Mouse (Mus musculus) midbrain, embryonic 13.5 days (tissue): ENCODE measurements around the gene Rbm47. TPM values are rescaled to one million over a fixed set of nuclear protein-coding genes. Genes with fewer than 3 reads are reported as not detected.

Experiments
- ATAC-seq: fragments of 200-750 bp; cut with Nextera tagmentation; 2 replicates; pipeline ENCODE4 v1.8.0; 2017; ENCODE audit warnings: mild to moderate bottlenecking, moderate TSS enrichment, moderate library complexity
- H3K27ac ChIP-seq: fragments of 300-500 bp; sonication (generic); 2 replicates; pipeline ENCODE4 v1.5.1; 2015; ENCODE audit warnings: inconsistent platforms, mild to moderate bottlenecking, moderate library complexity
- H3K27me3 ChIP-seq: fragments of 300-500 bp; sonication (generic); 2 replicates; pipeline ENCODE4 v1.6.1; 2015; ENCODE audit warnings: mild to moderate bottlenecking, inconsistent platforms
- H3K36me3 ChIP-seq: fragments of 300-500 bp; sonication (generic); 2 replicates; pipeline ENCODE4 v1.6.1; 2015; ENCODE audit warnings: mild to moderate bottlenecking, inconsistent platforms
- H3K4me1 ChIP-seq: fragments of 300-500 bp; sonication (generic); replicated peaks from 2 replicates; pipeline ENCODE4 v1.6.1; 2015; ENCODE audit warnings: inconsistent platforms
- H3K4me2 ChIP-seq: fragments of 300-500 bp; sonication (generic); replicated peaks from 2 replicates; pipeline ENCODE4 v1.6.1; 2015; ENCODE audit warnings: moderate library complexity, mild to moderate bottlenecking, inconsistent platforms
- H3K4me3 ChIP-seq: fragments of 300-500 bp; sonication (generic); replicated peaks from 2 replicates; pipeline ENCODE4 v1.5.1; 2015; ENCODE audit warnings: mild to moderate bottlenecking, inconsistent platforms
- H3K9ac ChIP-seq: fragments of 300-500 bp; sonication (generic); replicated peaks from 2 replicates; pipeline ENCODE4 v1.6.1; 2015; ENCODE audit warnings: mild to moderate bottlenecking, inconsistent platforms
- H3K9me3 ChIP-seq: fragments of 300-500 bp; sonication (generic); 2 replicates; pipeline ENCODE4 v1.6.1; 2016; ENCODE audit warnings: mild to moderate bottlenecking, inconsistent platforms
- WGBS: fragments of 180-500 bp; shearing (Covaris S2); methylation state at CpG from one replicate; pipeline ENCODE4 v1.1.7; 2015; 5-methylcytosine and 5-hydroxymethylcytosine counted together
- polyA plus RNA-seq: library from polyadenylated mRNA; unstranded; fragments of >200 nt; fragmentation: Nextera tagmentation; extraction: Ambion mirVana; gene quantifications from 2 replicates; pipeline ENCODE4 v1.2.1, GENCODE M21; 2015

Rbm47 gene
- 1.3 and 2.5 TPM in 2 replicates for polyA plus RNA-seq

- Histone ChIP-seq H3K36me3 (no peaks in the 10 kb centered on the region), H3K4me3 (no peak within 1 kb of the TSS), H3K27ac (peak within 1 kb of the TSS; percentile 68; the same call in 1 of the 2 replicates), H3K4me1 (0 out of 2 replicates have a peak, but pooled peaks cover 6% of the 10 kb centered on the region), H3K9ac (no peak within 1 kb of the TSS), H3K27me3 (no peaks in the 10 kb centered on the region), H3K9me3 (no peaks in the 10 kb centered on the region; the same call in 1 of the 2 replicates), H3K4me2 (peak within 1 kb of the TSS; percentile 2; the same call in 1 of the 2 replicates)
- ATAC-seq: no peak
- WGBS: 72% methylated on average over 2 of the region's 2 CpGs
Measured at GRCm38 (mm10) chr5:66173018-66173417, at the start of gene Rbm47. Rbm47 (minus strand) TSS chr5:66173118.

- Histone ChIP-seq H3K9me3 (no peaks in the 10 kb centered on the region), H3K27ac (no peak overlapping the region), H3K9ac (no peak overlapping the region), H3K4me2 (no peak overlapping the region), H3K4me3 (no peak overlapping the region), H3K27me3 (no peaks in the 10 kb centered on the region), H3K36me3 (no peaks in the 10 kb centered on the region), H3K4me1 (peaks cover 9% of the 10 kb centered on the region; the same call in 1 of the 2 replicates)
- 82% methylated on average over 9 of the region's 9 CpGs for WGBS
- no peak for ATAC-seq
Measured at GRCm38 (mm10) chr5:66220620-66221019, 47.7 kb upstream of the Rbm47 start.

DNA sequence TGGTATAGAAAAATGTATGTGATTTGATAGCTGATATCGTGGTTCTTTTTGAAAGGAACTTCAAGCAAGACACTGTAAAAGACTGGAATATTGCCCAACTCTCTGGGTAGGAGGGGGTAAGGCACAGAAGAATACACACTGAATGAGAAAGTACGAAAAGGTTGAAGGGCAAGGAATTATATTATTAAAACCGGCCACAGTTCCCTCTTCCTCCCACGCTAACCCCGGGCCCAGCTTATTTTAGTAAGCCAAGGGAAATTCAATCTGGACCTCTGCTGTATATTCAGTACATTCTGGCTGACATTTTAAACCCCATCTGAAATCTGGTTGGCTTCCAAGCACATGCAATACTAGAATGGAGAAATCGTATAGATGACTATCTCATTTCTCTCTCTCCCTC is 46.8 kb upstream of the Rbm47 start:
- 73% methylated on average over 6 of the region's 6 CpGs for WGBS
- H3K4me2 ChIP-seq: no peak overlapping the region
- no peaks in the 10 kb centered on the region for H3K27me3 ChIP-seq
- H3K36me3 ChIP-seq: no peaks in the 10 kb centered on the region
- no peak overlapping the region for H3K9ac ChIP-seq
- H3K9me3 ChIP-seq: no peaks in the 10 kb centered on the region
- H3K4me3 ChIP-seq: no peak overlapping the region
- H3K4me1 ChIP-seq: peaks cover 9% of the 10 kb centered on the region; the same call in 1 of the 2 replicates
- ATAC-seq: no peak
- H3K27ac ChIP-seq: no peak overlapping the region

GRCm38 (mm10) chr5:66215569-66216277 is 42.8 kb upstream of the Rbm47 start:
- Histone ChIP-seq H3K9me3 (no peaks in the 10 kb centered on the region), H3K4me3 (no peak overlapping the region), H3K9ac (no peak overlapping the region), H3K4me1 (peaks cover 9% of the 10 kb centered on the region; the same call in 1 of the 2 replicates), H3K27me3 (no peaks in the 10 kb centered on the region), H3K4me2 (no peak overlapping the region), H3K36me3 (no peaks in the 10 kb centered on the region), H3K27ac (no peak overlapping the region)
- no peak for ATAC-seq
- WGBS: 77% methylated on average over 10 of the region's 10 CpGs

- 48% methylated on average over 7 of the region's 7 CpGs for WGBS
- no peak for ATAC-seq
- H3K4me3 ChIP-seq: no peak overlapping the region
- H3K9me3 ChIP-seq: no peaks in the 10 kb centered on the region
- no peak overlapping the region for H3K27ac ChIP-seq
- H3K4me2 ChIP-seq: no peak overlapping the region
- no peaks in the 10 kb centered on the region for H3K36me3 ChIP-seq
- no peak overlapping the region for H3K9ac ChIP-seq
- H3K4me1 ChIP-seq: peaks cover 9% of the 10 kb centered on the region; the same call in 1 of the 2 replicates
- no peaks in the 10 kb centered on the region for H3K27me3 ChIP-seq
Measured at GRCm38 (mm10) chr5:66214395-66214935, 41.5 kb upstream of the Rbm47 start.

DNA sequence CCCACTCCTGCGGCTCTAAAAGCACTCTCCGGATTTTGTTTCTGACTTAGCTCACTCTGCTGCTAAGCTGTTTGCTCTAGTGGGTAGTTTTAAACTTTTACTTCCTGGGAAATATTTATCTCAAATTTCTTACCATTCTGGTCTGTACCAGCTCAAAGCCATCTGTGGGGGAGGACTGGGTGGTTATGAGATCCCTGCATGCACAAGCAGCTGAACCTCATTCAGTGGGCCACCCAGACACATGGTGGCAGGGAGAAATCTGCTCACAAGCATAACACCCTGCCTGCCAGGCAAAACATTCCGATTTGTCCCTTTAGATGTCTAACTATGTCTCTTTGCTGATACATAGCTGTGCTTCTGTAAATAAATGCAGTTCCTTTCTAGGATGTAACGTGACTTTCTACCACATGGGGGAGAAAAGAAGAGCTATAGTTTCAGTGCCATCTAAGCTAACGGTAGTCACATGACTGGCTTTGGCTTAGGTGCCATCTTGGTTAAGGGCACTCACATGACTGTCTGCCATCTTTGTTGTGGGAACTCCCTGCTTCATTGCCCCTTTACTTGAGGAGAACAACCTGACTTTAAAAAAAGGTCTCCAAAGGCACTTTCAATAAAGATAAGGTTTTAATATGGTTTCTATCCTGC is 36.7 kb upstream of the Rbm47 start:
- H3K4me2 ChIP-seq: no peak overlapping the region
- no peak overlapping the region for H3K9ac ChIP-seq
- no peak overlapping the region for H3K4me3 ChIP-seq
- no peaks in the 10 kb centered on the region for H3K9me3 ChIP-seq
- no peaks in the 10 kb centered on the region for H3K27me3 ChIP-seq
- 86% methylated on average over 5 of the region's 5 CpGs for WGBS
- no peaks in the 10 kb centered on the region for H3K36me3 ChIP-seq
- no peak overlapping the region for H3K27ac ChIP-seq
- no peaks in the 10 kb centered on the region; the same call in 1 of the 2 replicates for H3K4me1 ChIP-seq
- no peak for ATAC-seq

- Histone ChIP-seq H3K27me3 (no peaks in the 10 kb centered on the region), H3K4me1 (no peaks in the 10 kb centered on the region; the same call in 1 of the 2 replicates), H3K9ac (no peak overlapping the region), H3K4me3 (no peak overlapping the region), H3K4me2 (no peak overlapping the region), H3K27ac (no peak overlapping the region), H3K36me3 (no peaks in the 10 kb centered on the region), H3K9me3 (no peaks in the 10 kb centered on the region)
- ATAC-seq: no peak
- WGBS: 92% methylated on average over 4 of the region's 4 CpGs
Measured at GRCm38 (mm10) chr5:66204966-66205365, 32.0 kb upstream of the Rbm47 start.

DNA sequence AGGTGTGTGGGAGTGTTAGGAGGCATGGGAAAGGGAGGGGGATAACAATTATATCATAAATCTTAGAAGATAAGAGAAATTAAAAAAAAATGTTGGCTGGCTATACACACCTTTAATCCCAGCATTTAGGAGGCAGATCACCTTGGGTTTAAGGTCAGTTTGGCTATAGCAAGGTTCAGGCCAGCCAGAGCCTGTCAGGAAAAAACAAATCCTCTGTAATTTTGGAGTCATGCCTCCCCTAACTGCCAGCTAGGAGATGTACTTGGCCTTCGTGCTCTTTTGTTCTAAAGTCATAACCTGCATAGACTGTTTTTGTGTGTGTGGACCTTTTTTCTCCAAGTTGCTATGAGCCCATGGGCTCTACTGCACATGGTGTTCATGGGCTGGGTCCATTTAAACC is 30.5 kb upstream of the Rbm47 start:
- Histone ChIP-seq H3K4me3 (no peak overlapping the region), H3K27me3 (no peaks in the 10 kb centered on the region), H3K36me3 (no peaks in the 10 kb centered on the region), H3K9ac (no peak overlapping the region), H3K9me3 (no peaks in the 10 kb centered on the region), H3K27ac (no peak overlapping the region), H3K4me2 (no peak overlapping the region), H3K4me1 (no peaks in the 10 kb centered on the region; the same call in 1 of the 2 replicates)
- 97% methylated on average over 1 of the region's 1 CpGs for WGBS
- ATAC-seq: no peak

DNA sequence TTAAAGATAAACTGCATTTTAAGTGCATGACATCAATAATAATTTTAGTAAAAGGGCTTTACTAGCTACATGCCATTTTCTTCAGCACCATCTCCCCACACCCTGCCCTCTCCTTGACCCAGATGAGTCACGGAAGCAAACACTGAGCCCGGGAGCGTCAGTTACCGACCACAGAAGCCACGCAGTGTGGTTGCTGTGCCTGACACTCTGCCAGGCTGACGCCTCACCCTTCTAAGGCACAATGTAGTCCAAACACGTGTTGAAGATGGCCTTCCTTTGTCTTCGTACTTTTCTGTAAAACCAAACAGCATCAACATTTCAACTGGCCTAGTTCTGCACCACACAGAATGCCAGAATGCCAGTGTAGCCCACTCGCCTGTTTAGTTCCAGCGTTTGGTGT is 27.1 kb upstream of the Rbm47 start:
- Histone ChIP-seq H3K4me3 (no peak overlapping the region), H3K4me2 (no peak overlapping the region), H3K36me3 (no peaks in the 10 kb centered on the region), H3K27me3 (no peaks in the 10 kb centered on the region), H3K27ac (no peak overlapping the region), H3K4me1 (no peaks in the 10 kb centered on the region), H3K9me3 (no peaks in the 10 kb centered on the region), H3K9ac (no peak overlapping the region)
- WGBS: 85% methylated on average over 10 of the region's 10 CpGs
- no peak for ATAC-seq

GRCm38 (mm10) chr5:66195323-66195722 is 22.4 kb upstream of the Rbm47 start:
- no peaks in the 10 kb centered on the region for H3K9me3 ChIP-seq
- H3K4me1 ChIP-seq: no peaks in the 10 kb centered on the region
- no peaks in the 10 kb centered on the region for H3K27me3 ChIP-seq
- H3K4me3 ChIP-seq: no peak overlapping the region
- H3K4me2 ChIP-seq: no peak overlapping the region
- no peak for ATAC-seq
- WGBS: 85% methylated on average over 10 of the region's 10 CpGs
- no peak overlapping the region for H3K9ac ChIP-seq
- no peak overlapping the region for H3K27ac ChIP-seq
- no peaks in the 10 kb centered on the region for H3K36me3 ChIP-seq

DNA sequence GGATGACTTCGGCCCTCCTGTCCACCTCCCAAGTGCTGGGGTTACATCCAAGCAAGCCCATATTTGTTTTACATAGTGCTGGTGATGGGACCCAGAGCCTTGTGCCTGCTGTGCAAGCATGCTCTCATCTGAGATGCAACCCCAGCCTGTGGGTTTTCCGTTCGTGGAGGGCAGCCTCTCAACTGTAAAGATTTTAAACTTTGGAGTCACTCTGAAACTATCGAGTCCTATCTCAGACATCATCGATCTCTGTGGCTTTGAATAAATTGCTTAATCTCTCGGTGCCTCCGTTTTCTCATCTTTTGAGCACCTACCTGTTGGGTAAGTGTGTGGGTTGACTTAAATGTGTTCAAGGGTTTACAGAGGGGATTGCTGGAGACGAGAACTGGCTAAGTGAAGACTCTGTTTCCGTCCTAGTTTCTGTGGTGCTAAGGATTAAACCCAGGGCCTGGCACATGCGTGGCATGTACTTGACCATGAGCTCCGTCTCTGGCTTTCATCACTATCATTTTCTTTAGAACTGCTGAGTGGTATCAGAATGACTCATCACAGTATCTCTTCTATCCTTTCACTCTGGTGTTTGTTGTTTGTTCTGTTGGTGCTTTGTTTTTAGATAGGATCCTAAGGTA is 20.4 kb upstream of the Rbm47 start:
- H3K27ac ChIP-seq: no peak overlapping the region
- no peaks in the 10 kb centered on the region for H3K27me3 ChIP-seq
- WGBS: 90% methylated on average over 11 of the region's 11 CpGs
- ATAC-seq: no peak
- no peaks in the 10 kb centered on the region for H3K4me1 ChIP-seq
- no peaks in the 10 kb centered on the region for H3K36me3 ChIP-seq
- no peaks in the 10 kb centered on the region for H3K9me3 ChIP-seq
- H3K9ac ChIP-seq: no peak overlapping the region
- no peak overlapping the region for H3K4me2 ChIP-seq
- H3K4me3 ChIP-seq: no peak overlapping the region

DNA sequence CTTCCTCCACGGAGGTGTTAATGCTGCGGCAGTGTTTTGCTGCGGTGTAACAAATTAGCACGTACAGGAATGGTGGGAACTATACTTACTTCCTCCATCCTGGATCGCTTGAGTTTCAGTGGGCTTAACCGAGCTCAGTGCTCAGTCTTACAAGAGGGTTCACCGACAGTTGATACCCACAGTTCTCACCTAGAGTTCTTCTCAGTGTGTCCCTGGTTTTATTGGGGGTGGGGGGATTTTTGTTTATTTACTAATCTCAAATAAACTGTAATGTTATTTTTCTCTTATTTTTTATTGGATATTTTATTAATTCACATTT is 18.2 kb upstream of the Rbm47 start:
- no peak for ATAC-seq
- WGBS: 86% methylated on average over 7 of the region's 7 CpGs
- Histone ChIP-seq H3K4me1 (no peaks in the 10 kb centered on the region), H3K9me3 (no peaks in the 10 kb centered on the region), H3K27me3 (no peaks in the 10 kb centered on the region), H3K4me2 (no peak overlapping the region), H3K9ac (no peak overlapping the region), H3K36me3 (no peaks in the 10 kb centered on the region), H3K4me3 (no peak overlapping the region), H3K27ac (no peak overlapping the region)
